Mouse (Mus musculus) kidney, postnatal 10 days (tissue): Measurements from ENCODE around the gene Plod3.
A peak's percentile ranks its signal among the peaks of the same experiment; 100 is the strongest.

Experiments
- DNase-seq: peaks from one replicate; pipeline ENCODE4 v3.0.0; 2021; ENCODE audit warnings: mixed read lengths

Gene Plod3

DNA sequence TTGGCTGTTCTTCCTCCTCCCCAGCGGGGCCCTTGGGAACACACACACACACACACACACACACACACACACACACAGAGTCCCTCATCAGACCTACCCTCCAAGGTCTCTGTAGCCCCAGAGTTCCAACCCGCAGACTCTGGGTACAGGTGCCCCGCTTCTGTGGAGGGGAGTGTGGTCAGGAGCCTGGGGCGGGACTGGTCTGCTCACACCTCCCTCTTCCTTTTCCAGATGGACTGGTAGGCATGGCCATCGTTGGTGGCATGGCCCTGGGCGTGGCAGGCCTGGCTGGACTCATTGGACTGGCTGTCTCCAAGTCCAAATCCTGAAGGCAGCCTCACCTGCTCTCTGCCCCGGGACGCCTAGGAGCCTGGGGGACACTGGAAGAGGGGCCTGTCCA is 21.1 kb upstream of the Plod3 start:
- DNase-seq, result peak; percentile 46

DNA sequence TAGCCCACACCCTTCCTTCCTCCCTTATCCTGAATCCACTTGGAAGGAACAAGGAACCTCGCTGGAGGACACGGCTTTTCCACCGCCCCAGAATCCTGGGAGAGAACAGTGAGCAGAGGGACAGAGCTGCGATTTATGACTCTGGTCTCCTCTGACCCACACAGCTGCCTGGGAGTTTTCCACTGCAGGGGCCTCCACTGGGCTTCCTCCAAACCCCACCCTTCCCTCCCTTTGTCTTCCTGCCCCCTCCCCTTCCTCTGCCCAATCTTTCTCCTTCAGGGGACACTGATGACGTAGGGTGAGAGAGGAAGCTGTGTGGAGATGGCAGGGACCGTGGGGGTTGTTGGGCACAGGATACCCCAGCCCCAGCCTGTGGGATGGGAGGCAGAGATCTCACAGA is 20.5 kb upstream of the Plod3 start, which contains the start of gene Cldn15:
Gene Cldn15, plus strand, starts transcription at position 286 of the 400 bp plus-strand sequence.
- peak; percentile 85 for DNase-seq

DNA sequence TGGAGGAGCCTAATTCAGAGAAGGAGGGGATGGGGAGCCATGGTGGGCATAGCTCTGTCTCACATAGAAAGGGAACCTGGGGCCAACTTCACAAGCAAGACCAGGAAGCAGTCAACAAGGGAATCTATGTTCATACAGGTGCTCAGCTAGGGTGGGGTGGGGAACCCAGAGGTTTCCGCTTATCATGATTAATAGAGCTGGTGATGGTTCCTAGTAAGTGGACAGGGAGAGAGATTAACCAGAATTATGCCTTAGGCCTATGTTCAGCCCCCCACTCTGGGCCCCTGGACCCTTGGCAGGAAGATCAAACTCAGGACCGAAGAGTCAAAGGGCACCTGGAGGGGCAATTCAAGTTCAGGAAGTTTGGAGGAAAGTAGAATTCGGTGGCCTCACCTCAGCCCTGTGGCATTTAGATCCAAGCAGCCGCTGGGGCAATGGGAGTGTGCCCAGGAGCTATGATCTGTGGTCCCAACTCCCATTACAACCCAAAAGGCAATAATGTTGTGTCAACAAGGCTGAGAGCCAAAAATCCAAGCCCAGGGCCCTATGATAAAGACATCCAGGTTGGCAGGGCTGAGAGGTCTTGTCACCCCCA is 19.9 kb upstream of the Plod3 start:
- peak; percentile 40 for DNase-seq

DNA sequence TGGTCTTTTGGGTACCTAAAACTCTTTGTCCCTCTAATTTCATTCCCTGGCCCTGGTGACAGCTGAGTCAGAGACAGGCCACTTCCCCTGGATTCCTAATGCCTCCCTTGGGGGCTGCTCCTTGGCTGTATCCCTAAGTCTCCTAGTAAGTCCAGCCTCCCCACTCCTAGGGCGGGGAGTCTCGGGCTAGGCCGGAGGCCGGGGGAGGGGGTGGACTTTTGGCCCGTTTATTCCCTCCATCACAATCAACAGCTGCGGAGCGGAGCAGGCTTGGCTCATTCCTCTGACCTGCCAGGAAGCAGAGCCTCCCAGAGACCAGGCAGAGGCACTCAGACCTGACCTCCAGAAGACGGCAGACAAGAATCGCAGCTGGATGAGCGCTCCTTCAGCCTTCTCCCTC is 19.2 kb upstream of the Plod3 start:
- DNase-seq, result peak; percentile 93

DNA sequence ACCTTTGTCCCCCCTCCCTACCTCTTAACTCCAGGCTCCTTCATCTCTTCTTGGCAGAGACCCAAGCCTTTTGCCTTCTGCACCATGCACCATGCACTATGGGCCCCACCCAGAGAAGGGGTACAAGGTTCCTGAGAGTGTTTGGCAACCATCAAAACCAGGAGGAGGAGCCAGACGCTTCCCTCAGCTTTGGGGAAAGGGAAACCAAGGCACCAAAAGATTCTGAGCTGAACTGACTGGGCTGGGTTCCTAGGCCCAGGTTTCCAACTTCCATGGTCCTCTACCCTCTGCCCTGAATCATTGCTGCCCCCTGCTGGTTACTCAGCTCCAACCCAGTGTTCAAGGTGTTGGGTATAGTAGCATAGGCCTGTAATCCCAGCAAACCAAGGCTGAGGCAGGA is 16.1 kb upstream of the Plod3 start:
- peak; percentile 90 for DNase-seq

DNA sequence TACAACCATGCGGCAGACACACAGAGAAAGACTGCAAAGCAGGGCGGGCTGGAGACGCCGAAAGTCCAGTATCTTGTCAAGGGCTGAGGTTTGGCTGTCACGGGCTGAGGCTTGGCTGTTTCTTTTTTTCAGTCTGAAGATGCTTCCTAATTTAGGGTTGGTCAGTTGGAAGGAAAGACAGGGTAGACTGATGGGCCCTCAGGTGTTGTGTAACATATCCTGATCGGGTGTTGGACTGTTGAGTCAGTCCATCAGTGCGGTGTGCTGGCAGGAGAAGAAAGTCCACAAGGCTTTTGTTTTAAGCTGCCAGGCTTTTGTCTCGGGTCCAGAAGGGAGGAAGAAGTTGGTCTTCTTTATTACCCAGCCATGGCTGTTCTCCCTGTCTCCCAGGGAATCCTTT is 13.1 kb upstream of the Plod3 start:
- DNase-seq, result no peak

DNA sequence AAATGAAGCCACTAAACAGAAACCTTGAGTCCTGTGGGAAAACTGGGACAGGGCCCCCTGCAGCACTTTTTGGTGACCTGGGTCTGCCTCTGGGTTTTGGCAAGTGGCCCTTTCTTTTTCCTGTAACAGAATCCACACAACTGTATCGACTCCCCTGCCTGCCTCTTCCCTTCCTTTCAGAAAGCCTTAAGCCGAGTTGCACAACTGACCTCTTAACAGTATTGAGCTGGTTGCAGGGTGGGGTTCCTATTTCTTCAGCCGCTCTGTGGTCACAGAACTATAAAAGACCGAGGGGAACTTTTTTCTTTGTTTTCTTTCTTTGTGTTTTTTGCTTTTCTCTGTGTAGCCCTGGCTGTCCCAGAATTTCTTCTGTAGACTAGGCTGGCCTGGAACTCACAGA is 9.1 kb upstream of the Plod3 start:
- no peak for DNase-seq

DNA sequence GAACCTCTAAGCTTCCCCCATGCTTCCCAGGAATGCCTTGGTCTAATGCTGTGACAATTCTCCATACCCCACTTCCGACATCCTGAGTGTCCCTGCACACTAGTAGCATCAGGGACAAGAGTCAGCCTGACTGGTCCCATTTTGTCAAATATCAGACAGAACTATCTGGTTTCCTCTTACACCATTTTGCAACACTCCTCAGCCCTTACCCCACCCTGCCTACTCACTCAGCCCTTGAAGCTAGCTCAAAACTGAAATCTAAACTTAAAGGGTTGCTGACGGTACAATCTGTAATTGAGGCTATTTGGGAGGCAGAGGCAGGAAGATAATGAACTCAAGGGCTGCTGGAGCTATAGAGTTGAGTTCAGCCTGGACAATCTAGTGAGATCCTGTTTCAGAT is 7.1 kb upstream of the Plod3 start:
- DNase-seq, result no peak

DNA sequence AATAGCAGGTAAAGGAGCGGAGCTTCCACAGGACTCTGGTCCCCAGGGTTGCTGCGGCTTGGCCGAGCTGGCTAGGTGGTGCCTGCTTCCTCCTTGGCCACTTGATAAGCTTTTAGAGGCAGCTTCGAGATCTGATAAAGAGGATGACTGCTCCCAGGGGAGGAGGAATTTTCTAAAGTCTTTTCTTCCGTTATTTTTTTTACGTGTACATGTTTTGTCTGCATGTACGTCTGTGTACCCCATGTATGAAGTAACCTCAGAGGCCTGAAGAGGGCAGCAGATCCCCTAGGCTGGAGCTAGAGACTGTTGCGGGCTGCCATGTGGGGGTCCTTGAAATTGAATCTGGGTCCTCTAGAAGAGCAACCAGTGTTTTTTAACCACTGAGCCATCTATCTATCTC is 5.8 kb upstream of the Plod3 start:
- DNase-seq, result no peak

DNA sequence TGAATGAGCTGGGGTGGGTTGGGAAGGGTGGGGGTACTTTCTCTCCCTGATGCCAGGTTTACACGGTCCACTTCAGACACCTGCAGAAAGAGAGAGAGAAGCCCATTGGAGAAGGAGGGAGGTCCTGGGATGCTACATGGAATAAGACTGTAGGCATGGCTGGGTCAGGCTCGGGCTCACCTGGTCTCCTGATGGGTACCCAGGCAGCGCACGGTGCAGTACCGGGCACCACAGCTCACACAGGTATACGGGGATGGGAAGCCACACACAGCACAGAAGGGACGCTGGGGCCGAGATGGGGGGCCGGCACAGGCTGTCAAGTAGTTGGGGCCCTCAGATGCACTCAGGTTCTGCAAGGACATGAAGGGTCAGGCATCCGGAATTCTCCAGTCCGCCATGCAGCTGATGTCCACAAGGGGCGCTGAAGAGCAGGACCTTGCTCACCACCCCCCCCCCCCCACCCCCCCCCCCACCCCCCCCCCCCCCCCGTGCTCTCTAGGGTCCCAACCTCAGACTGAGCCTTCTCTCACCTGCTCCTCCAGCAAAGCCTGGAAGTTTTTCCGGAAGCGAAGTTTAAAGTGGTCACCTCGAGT is 4.4 kb upstream of the Plod3 start:
- peak; percentile 80 for DNase-seq

DNA sequence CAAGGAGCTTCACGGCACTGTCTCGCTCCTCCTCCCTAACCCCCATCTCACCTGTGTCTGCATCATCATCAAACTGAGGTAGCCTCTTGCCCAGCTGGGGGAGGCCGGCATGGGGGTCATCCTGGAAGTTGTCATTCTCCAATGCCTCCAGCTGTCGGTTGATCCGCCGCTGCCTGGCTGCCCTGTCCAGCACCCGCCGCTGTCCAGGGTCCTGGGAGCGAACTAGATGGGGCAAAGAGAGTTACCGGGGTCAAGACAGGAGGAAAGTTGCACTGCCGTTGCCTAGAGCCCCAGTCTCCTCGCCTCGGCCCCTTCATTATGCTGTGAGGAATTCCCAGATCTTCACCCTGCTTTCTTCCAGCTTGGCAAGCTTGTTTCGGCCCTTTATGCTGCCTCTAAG is 2.0 kb upstream of the Plod3 start:
- DNase-seq, result peak; percentile 60

DNA sequence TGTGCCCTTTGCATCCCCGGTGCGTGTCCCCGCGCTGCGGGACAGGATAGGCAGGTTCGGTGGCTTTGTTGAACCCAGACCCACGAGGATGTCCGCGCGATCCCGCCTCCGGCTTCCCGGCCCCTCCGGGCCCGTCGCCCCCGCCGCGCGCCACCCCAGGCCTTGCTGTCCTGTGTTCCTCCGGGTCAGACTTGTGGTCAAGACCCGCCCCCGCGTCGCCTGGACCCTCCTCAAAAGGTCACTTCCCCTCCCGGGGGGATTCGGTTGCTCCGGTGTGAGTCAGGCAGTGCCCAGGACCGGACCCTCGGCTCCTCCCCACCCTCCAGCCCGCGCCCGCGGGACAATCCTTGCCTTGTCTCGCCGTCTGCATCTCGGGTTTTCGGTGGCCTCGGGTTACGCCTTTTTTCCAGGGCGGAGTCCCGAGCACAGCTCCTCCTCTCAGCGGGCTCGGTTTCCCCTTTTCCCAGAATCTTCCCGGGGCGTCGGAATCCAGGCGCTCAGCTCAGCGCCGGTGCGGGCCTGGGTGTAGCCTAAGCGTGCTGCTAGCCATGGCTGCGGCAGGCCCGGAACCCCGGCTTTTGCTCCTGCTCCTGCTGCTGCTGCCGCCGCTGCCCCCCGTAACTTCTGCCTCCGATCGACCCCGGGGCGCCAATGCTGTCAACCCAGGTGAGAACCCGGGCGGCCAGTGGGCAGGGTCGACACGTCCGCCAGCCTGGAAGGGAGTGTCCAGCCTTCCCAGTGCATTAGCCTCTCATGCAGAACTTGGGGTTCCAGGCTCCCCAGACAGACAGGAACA is 517 bp downstream of the Plod3 start:
- DNase-seq, result peak; percentile 87

DNA sequence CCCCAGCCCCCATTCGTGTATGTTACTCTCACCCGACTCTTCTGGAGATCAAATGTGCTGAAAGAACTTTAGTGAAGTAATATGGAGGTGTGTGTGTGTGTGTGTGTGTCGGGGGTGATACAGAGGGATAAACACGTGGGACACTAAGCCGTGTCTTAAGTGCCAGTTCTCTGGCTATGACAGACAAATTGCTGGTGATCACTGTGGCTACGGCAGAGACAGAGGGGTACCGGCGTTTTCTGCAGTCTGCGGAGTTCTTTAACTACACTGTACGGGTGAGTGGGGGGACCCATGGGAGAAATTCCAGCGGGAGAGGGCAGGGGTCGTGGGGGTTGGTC is 1.1 kb downstream of the Plod3 start, which contains the start of gene Znhit1:
Gene Znhit1, minus strand, starts transcription at position 88 of the 338 bp plus-strand sequence.
- DNase-seq, result no peak

DNA sequence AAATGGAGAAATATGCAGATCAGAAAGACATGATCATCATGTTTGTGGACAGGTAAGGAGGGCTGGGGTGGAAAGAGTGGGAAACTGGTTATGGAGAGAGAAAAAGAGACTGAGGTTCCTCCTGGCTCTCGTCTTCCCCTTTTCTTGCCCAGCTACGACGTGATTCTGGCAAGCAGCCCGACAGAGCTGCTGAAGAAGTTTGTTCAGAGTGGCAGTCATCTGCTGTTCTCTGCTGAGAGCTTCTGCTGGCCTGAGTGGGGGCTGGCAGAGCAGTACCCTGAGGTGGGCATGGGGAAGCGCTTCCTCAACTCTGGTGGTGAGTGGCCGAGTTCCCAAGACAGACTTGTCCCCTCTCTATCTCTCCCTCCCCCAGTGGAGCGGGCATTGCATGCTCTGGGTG is 1.6 kb downstream of the Plod3 start:
- DNase-seq, result peak; percentile 60

DNA sequence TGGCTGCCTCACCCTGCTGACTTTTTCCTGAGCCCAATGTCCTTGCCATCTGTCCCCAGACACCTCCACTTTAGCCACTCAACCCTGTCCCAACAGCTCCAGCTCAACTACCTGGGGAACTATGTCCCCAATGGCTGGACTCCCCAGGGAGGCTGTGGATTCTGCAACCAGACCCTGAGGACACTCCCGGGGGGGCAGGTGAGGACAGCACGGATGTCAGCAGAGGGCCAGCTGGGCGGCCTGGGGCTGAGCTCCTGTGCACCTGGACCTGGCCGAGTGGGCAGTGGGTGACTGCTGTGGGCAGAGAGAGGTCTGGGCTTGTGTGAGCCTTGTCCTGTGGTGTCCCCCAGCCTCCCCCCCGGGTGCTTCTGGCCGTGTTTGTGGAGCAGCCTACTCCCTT is 3.0 kb downstream of the Plod3 start:
- DNase-seq, result no peak

DNA sequence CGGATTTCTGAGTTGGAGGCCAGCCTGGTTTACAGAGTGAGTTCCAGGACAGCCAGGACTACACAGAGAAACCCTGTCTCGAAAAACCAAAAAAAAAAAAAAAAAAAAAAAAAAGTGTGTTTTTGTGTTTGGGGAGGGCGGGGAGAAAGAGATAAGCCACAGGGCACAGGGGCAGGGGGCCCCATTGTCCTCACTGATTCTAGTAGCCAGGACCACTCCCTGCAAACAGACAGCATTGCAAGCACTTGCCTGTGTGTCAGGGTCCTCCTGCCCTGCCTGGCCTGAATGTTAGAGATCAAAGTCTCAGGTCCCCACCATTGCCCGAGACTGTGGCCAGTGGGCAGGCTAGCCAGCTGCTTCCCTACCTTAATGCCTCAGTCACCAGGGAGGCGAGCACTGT is 12.6 kb downstream of the Plod3 start:
- no peak for DNase-seq

DNA sequence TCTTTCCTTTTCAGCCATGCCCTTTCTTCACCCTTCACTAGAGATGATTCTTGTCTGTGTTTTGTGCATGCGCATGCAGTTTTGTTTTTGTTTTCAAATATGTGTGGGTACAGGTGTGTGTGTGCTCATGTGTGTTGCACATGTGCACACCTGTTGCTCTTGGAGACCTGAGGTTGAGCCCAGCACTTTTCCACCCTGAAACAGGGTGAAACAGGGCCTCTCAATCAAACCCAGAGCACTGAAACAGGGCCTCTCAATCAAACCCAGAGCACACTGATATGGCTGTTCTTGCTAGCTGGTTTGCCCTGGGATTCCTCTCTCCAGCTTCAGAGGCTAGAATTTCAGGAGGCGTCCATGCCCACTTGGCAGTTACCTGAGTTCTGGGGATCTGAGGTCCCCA is 13.8 kb downstream of the Plod3 start:
- no peak for DNase-seq

DNA sequence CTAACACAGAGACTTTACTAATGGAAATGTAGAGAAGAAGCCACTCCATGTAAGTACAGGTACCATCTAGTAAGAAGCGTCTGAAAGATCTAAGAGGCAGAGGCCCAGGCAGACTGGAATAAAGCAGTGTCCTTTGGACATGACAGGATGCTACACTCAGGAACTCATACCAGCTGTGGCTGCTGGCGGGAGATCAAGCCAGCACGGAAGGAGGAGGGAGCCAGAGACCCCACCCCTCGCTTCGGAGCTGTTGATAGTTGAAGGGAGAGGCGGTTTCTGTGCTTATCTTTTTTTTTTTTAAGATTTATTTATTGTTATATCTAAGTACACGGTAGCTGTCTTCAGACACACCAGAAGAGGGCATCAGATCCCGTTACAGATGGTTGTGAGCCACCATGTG is 20.5 kb downstream of the Plod3 start:
- DNase-seq, result peak; percentile 74

DNA sequence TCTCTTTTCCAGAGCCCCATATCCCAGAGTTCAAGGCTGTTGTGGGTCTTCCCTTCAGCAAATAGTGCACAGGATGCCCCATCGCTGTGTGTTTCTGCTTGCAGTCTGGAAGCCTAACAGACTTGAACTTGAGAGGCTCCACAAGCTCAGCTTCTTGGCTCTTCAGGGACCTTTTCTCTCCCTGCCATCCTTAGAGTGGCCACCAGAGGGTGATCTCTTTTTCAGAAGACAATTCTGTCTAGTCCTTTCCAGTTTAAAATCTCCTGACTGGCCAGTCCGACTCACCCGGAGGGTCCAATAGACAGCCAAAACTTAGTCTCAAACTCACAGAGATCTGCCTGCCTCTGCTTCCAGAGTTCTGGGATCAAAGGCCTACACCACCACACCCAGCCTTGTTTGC is 23.2 kb downstream of the Plod3 start:
- DNase-seq, result peak; percentile 82

DNA sequence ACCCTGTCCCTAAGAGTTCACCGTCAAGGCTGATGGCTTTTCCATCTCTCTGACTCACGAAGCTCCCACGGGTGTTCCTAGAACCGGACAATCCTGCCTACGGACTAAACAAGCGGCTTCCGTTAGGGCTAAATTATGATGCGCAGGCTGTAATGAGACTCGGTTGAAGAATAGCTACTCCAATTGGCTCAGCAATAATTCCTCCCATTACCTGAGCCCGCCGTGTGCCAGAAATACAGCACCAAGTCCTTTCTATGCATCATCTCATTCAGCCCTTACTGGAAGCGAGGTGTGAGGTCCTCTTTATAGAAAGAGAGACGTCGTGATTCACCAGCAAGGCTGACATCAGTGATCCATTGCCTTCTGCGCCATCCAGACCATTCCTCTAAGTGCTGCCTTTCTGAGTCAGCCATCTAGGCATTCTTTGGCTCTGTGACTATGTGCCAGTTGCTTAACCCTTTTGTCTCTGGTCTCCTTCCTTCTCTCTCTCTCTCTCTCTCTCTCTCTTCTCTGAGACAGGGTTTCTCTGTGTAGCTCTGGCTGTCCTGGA is 25.7 kb downstream of the Plod3 start:
- no peak for DNase-seq

DNA sequence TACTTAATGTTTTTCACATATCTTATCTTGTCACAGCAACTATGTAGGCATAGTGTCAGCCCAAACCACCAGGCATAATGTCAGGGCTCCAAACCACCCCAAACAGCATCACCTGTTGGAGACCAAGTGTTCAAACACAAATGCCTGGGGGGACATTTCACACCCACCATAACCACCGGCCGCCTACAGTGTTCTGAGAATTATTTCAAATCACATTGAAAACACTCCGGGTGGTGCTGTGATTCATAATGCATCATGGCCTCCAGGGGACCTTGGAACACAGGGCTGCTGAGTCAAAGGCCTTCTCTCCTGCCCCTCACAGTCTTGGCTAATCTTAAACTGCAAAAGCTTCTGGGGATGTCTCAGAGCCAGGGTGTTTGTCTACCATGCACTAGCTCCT is 29.1 kb downstream of the Plod3 start:
- DNase-seq, result no peak

DNA sequence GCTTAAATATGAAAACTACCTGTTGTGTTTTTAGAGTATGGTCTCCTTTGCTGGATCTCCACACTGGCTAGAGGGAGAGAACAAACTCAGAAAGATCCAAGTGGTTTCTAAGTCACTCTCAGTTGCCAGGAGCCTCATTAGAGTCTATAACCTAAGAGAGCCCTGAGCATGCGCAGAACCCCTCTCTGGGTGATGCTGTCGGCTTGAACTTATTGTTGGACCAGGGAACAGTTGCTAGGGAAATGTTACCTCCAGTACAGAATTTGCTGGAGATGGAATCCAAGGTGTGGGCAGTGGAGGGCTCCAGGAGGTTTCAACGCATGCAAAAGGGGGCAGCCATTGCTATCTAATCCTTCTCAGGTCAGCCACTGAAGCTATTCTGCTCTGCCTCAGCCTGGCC is 37.5 kb downstream of the Plod3 start:
- no peak for DNase-seq

DNA sequence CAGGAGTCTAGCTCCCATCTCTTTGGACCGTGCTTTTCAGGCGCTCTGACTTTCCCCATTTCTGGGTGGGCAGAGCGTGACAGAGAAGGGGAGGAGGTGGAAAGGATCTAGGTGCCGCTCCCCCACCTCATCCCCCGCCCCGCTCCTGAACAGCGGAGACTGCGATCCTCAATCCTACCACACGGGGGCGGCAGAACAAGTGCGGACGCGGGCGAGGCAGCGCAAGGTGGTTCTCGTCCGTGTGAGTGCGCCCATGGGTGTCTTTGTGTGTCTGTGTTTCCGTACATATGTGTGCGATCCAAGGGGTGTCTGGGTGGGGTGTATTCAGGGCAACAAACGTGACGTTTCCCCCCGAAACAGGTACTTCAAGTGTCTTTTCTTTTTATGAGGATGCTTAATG is 38.3 kb downstream of the Plod3 start:
- DNase-seq, result peak; percentile 89

DNA sequence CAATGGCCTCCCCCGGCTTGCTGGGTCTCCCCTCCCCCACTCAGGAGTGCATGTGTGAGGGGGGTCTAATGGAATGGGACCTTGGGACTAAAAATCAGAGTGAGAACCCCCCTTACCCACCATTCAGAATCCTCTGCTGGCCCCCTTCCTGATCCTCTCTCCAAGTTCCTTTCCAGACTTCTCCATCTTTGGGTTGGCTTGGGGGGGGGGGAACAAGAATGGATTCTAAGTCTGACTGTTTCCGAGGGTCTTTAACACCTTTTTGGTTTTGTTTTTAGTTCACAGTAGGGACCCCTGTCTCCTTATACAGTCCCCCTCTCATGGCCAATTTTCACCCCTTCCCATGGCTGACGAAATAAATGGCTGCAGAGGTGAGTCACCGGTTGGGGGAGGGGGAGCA is 39.3 kb downstream of the Plod3 start, which contains the start of gene Vgf:
Gene Vgf, plus strand, starts transcription at position 301 of the 400 bp plus-strand sequence.
- DNase-seq, result no peak
